Mouse (Mus musculus): ENCODE measurements at regions not wholly inside any gene's neighbourhood (a gene's known extent, or its start where the extent isn't known, plus 50 kb on each side); places are given as distances from the start of the nearest gene placed in this dataset.

- no peak for TF ChIP-seq CTCF (conservative IDR thresholded peaks at IDR 0.05; ENCODE audit: insufficient read depth, insufficient read length, low read depth, low read length)
- no peak for TF ChIP-seq POLR2A (IDR thresholded peaks at IDR 0.05; ENCODE audit: low read depth, low read length)
These were observed 579.9 kb upstream of the Luzp2 start for GRCm38 (mm10) chr7:54255441-54255840.
